Mouse (Mus musculus) stomach, embryonic 14.5 days (tissue): ENCODE measurements around the gene Ednrb. TPM values are rescaled to one million over a fixed set of nuclear protein-coding genes. Genes with fewer than 3 reads are reported as not detected.

Experiments used
- ATAC-seq: fragments of 200-750 bp; cut with Nextera tagmentation; 2 replicates; pipeline ENCODE4 v1.8.0; 2017; ENCODE audit warnings: low read depth, moderate TSS enrichment; ENCODE audit not compliant: insufficient number of reproducible peaks, insufficient read depth, low FRiP score
- H3K27ac ChIP-seq: fragments of 300-500 bp; sonication (generic); 2 replicates; pipeline ENCODE4 v1.5.1; 2014; ENCODE audit warnings: mild to moderate bottlenecking, low read length, moderate library complexity, mixed read lengths
- H3K27me3 ChIP-seq: fragments of 300-500 bp; sonication (generic); 2 replicates; pipeline ENCODE4 v1.6.1; 2014; ENCODE audit warnings: low read length, control low read depth, mixed read lengths; ENCODE audit not compliant: control insufficient read depth, insufficient read depth
- H3K36me3 ChIP-seq: fragments of 300-500 bp; sonication (generic); 2 replicates; pipeline ENCODE4 v1.6.1; 2014; ENCODE audit warnings: mild to moderate bottlenecking, control low read depth, low read length, moderate library complexity, mixed read lengths; ENCODE audit not compliant: control insufficient read depth, insufficient read depth
- H3K4me1 ChIP-seq: fragments of 300-500 bp; sonication (generic); 2 replicates; pipeline ENCODE4 v1.6.1; 2014; ENCODE audit warnings: low read length, control low read depth, mixed read lengths; ENCODE audit not compliant: control insufficient read depth, insufficient read depth
- H3K4me2 ChIP-seq: fragments of 300-500 bp; sonication (generic); replicated peaks from 2 replicates; pipeline ENCODE4 v1.6.1; 2014; ENCODE audit warnings: low read depth, low read length, control low read depth
- H3K4me3 ChIP-seq: fragments of 300-500 bp; sonication (generic); 2 replicates; pipeline ENCODE4 v1.5.1; 2014; ENCODE audit warnings: low read depth, low read length, control low read depth
- H3K9ac ChIP-seq: fragments of 300-500 bp; sonication (generic); replicated peaks from 2 replicates; pipeline ENCODE4 v1.6.1; 2014; ENCODE audit warnings: low read depth, mild to moderate bottlenecking, control low read depth, low read length, moderate library complexity, mixed read lengths
- H3K9me3 ChIP-seq: fragments of 300-500 bp; sonication (generic); 2 replicates; pipeline ENCODE4 v1.6.1; 2016; ENCODE audit warnings: low read depth, low read length, control low read depth; ENCODE audit not compliant: control insufficient read depth
- WGBS: fragments of 180-500 bp; shearing (Covaris S2); extraction: QIAGEN DNeasy Blood & Tissue Kit; methylation state at CpG from one replicate; pipeline ENCODE4 v1.1.7; 2014; 5-methylcytosine and 5-hydroxymethylcytosine counted together
- polyA plus RNA-seq: library from polyadenylated mRNA; unstranded; fragments of >200 nt; fragmentation: Nextera tagmentation; extraction: Ambion mirVana; gene quantifications from 2 replicates; pipeline ENCODE4 v1.2.1, GENCODE M21; 2014

Ednrb gene
- polyA plus RNA-seq, 1 experiment from 2014 or later = 126 TPM

DNA sequence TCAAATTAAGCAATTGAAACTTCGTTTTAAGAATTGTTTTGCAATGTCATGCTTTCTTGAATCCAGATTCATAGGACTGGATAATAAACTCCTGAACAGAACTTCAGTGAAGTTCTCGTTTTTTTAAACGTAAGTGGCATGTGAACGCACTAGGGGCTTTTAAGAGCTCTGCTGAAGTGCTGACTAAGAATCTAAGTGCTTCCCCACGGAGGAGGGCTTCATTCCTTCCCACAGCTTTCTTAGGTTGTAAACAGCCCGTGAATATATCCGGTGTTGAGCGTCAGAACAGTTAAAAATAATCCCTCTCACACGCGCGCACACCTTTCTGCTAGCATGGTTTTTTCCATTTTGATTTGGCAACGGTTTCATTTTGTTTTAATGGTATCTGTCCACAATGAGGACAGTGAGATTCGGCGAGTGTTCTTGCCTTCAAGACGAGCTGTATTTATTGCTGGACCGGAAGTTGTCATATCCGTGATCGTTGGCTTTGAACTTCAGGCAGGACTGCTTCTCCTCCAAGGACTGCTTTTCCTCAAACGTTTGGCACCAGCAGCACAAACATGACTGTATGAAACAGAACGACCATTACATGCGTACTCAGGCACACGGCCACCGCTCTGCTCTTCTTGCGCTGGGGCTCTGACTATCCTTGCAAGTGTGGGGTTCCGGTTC, 27.4 kb downstream of the Ednrb start:
- Histone ChIP-seq H3K36me3 (no peaks in the 10 kb centered on the region; the same call in 1 of the 2 replicates), H3K27ac (no peak overlapping the region), H3K9me3 (no peaks in the 10 kb centered on the region), H3K4me1 (no peaks in the 10 kb centered on the region), H3K9ac (no peak overlapping the region), H3K27me3 (no peaks in the 10 kb centered on the region), H3K4me2 (no peak overlapping the region), H3K4me3 (no peak overlapping the region)
- ATAC-seq = 0 out of 2 replicates have a peak, but pooled peaks have one; percentile 18
- WGBS = 62% methylated on average over 25 of the region's 25 CpGs

DNA sequence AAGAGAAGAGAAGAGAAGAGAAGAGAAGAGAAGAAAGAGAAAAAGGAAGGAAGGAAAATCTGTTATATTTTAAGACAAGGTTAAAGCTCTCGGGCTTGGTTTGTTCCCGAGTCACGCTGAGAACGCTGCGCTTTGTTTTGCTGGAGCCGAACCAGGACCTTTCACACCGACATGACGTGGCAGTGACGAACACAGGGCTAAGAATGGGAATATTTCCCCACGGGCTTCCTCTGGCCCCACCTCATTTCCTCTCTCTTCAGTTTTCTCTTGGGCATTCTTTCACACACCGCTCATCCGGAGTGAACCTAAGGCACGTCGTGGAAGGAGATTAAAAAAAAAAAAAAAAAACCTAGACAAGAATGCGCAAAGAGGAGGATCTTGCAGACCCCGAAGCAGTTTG, 28.7 kb downstream of the Ednrb start:
- H3K4me2 ChIP-seq = no peak overlapping the region
- no peaks in the 10 kb centered on the region for H3K9me3 ChIP-seq
- no peak overlapping the region for H3K4me3 ChIP-seq
- no peak overlapping the region for H3K9ac ChIP-seq
- H3K27ac ChIP-seq = 0 out of 2 replicates have a peak overlapping the region, but pooled peaks have one; percentile 6
- no peaks in the 10 kb centered on the region; the same call in 1 of the 2 replicates for H3K36me3 ChIP-seq
- WGBS = 64% methylated on average over 16 of the region's 16 CpGs
- no peaks in the 10 kb centered on the region for H3K4me1 ChIP-seq
- ATAC-seq = no peak
- H3K27me3 ChIP-seq = no peaks in the 10 kb centered on the region

- ATAC-seq = no peak
- no peak overlapping the region for H3K4me2 ChIP-seq
- H3K36me3 ChIP-seq = no peaks in the 10 kb centered on the region
- no peaks in the 10 kb centered on the region for H3K27me3 ChIP-seq
- WGBS = 64% methylated on average over 10 of the region's 10 CpGs
- H3K4me1 ChIP-seq = no peaks in the 10 kb centered on the region
- H3K4me3 ChIP-seq = no peak overlapping the region
- H3K9me3 ChIP-seq = no peaks in the 10 kb centered on the region
- no peak overlapping the region for H3K27ac ChIP-seq
- no peak overlapping the region for H3K9ac ChIP-seq
Observed at GRCm38 (mm10) chr14:103814015-103814691, 30.0 kb downstream of the Ednrb start.

GRCm38 (mm10) chr14:103813246-103813645, 31.0 kb downstream of the Ednrb start:
- WGBS = 67% methylated on average over 3 of the region's 3 CpGs
- H3K27me3 ChIP-seq = no peaks in the 10 kb centered on the region
- no peaks in the 10 kb centered on the region for H3K9me3 ChIP-seq
- ATAC-seq = no peak
- H3K4me1 ChIP-seq = no peaks in the 10 kb centered on the region
- H3K9ac ChIP-seq = no peak overlapping the region
- H3K36me3 ChIP-seq = no peaks in the 10 kb centered on the region
- no peak overlapping the region for H3K27ac ChIP-seq
- no peak overlapping the region for H3K4me3 ChIP-seq
- no peak overlapping the region for H3K4me2 ChIP-seq

GRCm38 (mm10) chr14:103811291-103811690, 32.9 kb downstream of the Ednrb start:
- 93% methylated on average over 7 of the region's 7 CpGs for whole genome bisulfite sequencing
- ATAC-seq = no peak
- Histone ChIP-seq H3K4me1 (no peaks in the 10 kb centered on the region), H3K4me3 (no peak overlapping the region), H3K27me3 (no peaks in the 10 kb centered on the region), H3K27ac (no peak overlapping the region), H3K9me3 (no peaks in the 10 kb centered on the region), H3K9ac (no peak overlapping the region), H3K36me3 (no peaks in the 10 kb centered on the region), H3K4me2 (no peak overlapping the region)

DNA sequence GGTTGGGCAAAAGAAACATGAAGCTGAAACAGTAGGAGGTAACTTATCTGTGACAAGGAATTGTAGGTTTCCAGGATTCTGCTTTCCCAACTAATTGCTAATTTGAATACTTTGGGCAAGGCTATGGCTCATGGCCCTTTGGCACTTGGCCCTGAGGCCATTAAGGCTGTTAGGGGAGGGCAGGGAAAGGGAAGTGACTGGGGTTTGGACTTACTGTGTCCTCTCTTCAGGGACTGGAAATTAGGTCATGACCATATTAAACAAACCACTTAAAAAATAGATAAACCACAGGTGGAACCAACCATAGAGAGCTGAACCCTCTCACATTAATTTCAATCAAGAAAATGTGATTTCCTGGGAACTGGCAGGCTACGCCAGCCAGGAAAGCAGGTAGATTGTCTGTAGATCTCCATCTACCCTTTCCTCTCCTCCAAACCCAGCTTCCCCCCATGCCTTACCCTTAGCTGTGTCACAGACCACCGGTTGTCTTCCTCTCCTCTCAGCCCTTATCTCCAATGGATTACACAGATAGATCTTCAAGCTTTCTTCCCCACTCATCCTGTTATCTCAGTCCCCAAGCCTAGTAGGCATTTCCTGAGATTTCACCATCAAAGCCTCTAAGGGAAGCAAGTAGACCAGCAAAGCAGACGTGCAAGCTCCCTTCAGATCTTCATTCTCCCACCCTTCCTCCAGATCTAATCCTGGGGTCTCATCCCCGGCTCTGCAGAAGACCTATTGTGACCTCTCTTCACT, 40.1 kb downstream of the Ednrb start:
- Histone ChIP-seq H3K27ac (no peak overlapping the region), H3K9me3 (no peaks in the 10 kb centered on the region), H3K36me3 (no peaks in the 10 kb centered on the region), H3K4me1 (no peaks in the 10 kb centered on the region), H3K9ac (no peak overlapping the region), H3K4me3 (no peak overlapping the region), H3K27me3 (no peaks in the 10 kb centered on the region), H3K4me2 (no peak overlapping the region)
- WGBS = 77% methylated on average over 4 of the region's 4 CpGs
- no peak for ATAC-seq

GRCm38 (mm10) chr14:103797123-103797522, 47.1 kb downstream of the Ednrb start:
- Histone ChIP-seq H3K9ac (no peak overlapping the region), H3K4me1 (0 out of 2 replicates have a peak, but pooled peaks cover 3% of the 10 kb centered on the region), H3K27me3 (no peaks in the 10 kb centered on the region), H3K4me2 (no peak overlapping the region), H3K4me3 (no peak overlapping the region), H3K36me3 (no peaks in the 10 kb centered on the region), H3K9me3 (no peaks in the 10 kb centered on the region), H3K27ac (no peak overlapping the region)
- ATAC-seq = no peak
- WGBS = 73% methylated on average over 3 of the region's 3 CpGs

- WGBS = 88% methylated on average over 1 of the region's 1 CpGs
- Histone ChIP-seq H3K4me2 (no peak overlapping the region), H3K27ac (no peak overlapping the region), H3K4me1 (0 out of 2 replicates have a peak, but pooled peaks cover 3% of the 10 kb centered on the region), H3K9me3 (no peaks in the 10 kb centered on the region), H3K27me3 (no peaks in the 10 kb centered on the region), H3K9ac (no peak overlapping the region), H3K36me3 (no peaks in the 10 kb centered on the region), H3K4me3 (no peak overlapping the region)
- ATAC-seq = no peak
Observed at GRCm38 (mm10) chr14:103795591-103795990, 48.6 kb downstream of the Ednrb start.
